Mouse (Mus musculus) heart, postnatal 36 days (tissue): Measurements from ENCODE around the gene Bend6. TPM values are rescaled to one million over a fixed set of nuclear protein-coding genes. Genes with fewer than 3 reads are reported as not detected.

Experiments
- DNase-seq, 2 experiments: peaks; one replicate each; pipeline ENCODE4 v3.0.0; 2021 to 2022
- intact Hi-C: fragments of 180-260 bp; cut with DNase I; formaldehyde crosslinking; loops from one replicate; pipeline ENCODE4 v1.15.1; 2025
- total RNA-seq, 2 experiments: library from RNA; stranded (reverse); gene quantifications; 2 replicates each; pipeline ENCODE4 v1.2.3; 2021

Bend6 gene
- 1 to 10 TPM; 2.1 to 2.2 TPM for total RNA-seq

- DNase-seq, result peak; percentile 73 to 81
- intact Hi-C loops, result loop anchor here (2.0 to 10.0 kb wide), 3 partner anchors 15 to 233 kb away; no protein-coding TSS in a partner anchor
Observed at GRCm38 (mm10) chr1:33907421-33908190, at the start of gene Bend6. TSS of gene Bend6 (minus strand) at chr1:33907816.

DNA sequence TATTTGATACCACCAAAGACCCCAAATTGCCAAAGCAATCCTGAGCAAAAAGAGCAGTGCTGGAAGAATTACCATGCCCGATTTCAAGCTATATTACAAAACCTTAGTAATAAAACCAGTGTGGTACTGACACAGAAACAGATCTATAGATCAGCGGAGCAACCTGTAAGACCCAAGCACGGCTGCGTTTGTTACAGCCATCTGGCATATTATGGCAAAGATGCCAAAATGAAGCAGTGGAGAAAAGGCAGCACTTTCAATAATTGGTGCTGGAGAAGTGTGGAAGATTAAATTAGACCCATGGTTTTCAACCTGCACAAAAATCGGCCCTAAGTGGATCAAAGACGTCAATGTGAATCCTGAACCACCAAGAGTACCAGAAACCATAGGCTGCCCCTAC is 48.0 kb upstream of the Bend6 start:
- no peak for DNase-seq
- intact Hi-C loops, result no loop called here

- no peak for DNase-seq
- intact Hi-C loops, result loop anchor here (5.0 kb wide), 1 partner anchor 41 kb away; the partner anchor contains the start of genes Bend6 and Dst
Observed at GRCm38 (mm10) chr1:33948511-33948910, 40.9 kb upstream of the Bend6 start.

GRCm38 (mm10) chr1:33947838-33948237 is 40.2 kb upstream of the Bend6 start:
- intact Hi-C loops, result loop anchor here (5.0 kb wide), 1 partner anchor 41 kb away; the partner anchor contains the start of genes Bend6 and Dst
- DNase-seq, result no peak

DNA sequence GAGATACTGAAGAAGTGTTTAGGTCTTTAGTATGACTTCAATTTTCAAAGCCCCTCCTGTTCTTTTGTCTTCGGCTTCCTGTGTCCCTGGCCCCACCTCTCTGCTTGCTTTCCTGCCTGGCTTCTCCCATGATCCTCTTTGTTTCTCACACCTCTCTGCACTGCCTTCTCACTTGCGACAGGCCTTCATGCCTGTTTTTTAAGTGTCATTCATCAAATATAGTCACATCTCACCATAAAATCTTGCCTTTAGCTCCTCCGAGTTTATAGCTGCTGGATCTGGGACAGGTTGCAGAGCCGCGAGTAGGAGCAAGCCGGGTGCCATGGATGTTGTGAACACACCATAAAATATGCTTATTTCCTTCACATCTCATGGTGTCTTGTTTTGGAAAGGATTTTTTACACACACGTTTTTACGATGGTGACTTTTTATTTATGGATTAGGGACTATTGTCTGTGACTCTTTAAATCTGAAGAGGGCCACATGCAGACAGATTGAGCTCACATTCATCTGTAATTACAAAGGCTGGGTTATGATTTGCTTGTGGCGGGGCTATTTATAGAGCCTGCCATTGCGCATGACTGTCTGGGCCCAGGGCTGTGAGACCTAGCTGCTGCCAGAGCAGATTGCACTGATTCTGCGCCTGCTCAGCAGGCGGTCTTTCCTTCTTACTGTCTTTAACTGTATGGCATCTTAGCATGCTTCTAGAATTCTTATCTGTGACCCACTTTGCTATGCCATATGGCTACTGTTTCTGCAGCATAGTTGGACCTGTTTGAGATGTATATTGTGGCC is 39.2 kb upstream of the Bend6 start:
- peak; percentile 27 to 36 for DNase-seq
- intact Hi-C loops, result loop anchor here (5.0 kb wide), 1 partner anchor 39 kb away; the partner anchor contains the start of genes Bend6 and Dst

DNA sequence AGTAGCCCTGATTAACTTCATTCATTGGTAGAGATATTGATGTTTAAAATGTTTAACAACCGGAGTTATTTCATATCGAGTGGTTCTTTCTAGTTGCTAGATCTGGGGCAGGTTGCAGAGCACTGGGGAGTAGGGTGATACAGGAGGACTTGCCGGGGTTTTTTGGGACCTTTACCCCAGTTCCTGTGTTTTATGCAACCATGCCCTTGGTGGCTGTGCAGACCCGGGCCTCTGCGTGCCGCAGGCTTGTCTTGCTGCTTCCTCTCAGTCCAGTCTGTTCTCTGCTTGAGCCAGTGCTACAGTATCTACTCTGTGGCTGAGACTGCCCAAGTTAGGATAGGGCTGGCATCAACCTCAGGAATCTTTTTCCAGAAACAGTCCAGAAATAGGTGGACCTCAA is 38.1 kb upstream of the Bend6 start:
- intact Hi-C loops, result loop anchor here (5.0 kb wide), 1 partner anchor 38 kb away; the partner anchor contains the start of genes Bend6 and Dst
- no peak for DNase-seq

DNA sequence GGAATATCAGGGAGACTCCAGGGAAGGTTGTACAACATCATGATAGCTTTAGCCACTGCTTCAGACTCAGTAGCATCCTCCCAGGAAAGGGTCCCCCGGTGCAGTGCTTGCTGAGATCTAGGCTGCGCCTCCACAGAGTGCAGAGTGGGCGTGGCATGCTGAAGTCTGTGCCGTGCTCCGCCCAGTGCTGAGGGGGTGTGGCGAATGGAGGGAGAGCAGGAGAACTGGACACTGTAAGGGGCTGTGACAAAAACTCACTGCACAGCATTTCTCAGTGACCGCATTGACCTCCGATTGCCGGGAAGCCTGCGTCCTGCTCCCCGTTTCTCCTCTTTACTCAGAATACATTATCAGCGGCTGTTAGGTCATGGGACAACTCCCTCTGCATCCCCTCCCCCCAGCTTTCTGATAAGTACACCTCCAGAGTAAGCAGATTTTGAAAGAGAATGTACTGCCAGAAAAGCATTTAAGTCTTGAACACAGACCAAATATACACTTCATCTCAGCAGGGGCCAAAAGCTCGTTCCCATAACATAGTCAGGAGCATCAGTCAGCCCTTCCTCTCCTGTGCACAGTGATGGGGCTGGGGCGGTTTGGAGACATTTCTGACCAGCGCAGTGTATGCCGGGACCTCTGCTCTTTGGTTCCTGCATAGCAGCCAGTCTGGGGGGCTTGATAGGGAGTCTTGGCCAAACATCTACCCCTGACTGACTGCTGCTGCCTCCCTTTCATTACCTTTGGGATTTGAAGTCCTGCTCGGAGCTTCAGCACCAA is 37.5 kb upstream of the Bend6 start:
- peak; percentile 56 to 67 for DNase-seq
- intact Hi-C loops, result loop anchor here (5.0 kb wide), 1 partner anchor 38 kb away; the partner anchor contains the start of genes Bend6 and Dst

DNA sequence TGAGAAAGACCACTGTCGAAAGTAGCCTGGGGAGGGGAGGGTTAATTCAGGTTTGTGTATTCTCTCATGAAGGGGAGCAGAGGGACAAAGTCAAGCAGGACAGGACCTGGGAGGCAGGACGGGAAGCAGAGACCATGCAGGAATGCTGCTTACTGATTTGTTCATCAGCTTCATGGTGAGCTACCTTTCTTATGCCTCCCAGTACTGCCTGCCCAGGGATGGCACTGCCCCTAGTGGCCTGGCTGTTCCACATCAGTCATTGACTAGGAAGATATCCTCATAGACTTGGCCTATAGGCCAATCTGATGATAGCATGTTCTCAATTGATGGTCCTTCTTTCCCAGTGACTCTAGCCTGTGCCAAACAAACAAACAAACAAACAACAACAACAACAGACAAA is 36.3 kb upstream of the Bend6 start:
- intact Hi-C loops, result no loop called here
- DNase-seq, result no peak

- intact Hi-C loops, result no loop called here
- no peak for DNase-seq
Observed at GRCm38 (mm10) chr1:33942638-33943037, 35.0 kb upstream of the Bend6 start.

GRCm38 (mm10) chr1:33940364-33940928 is 32.8 kb upstream of the Bend6 start:
- DNase-seq, result no peak
- intact Hi-C loops, result no loop called here

DNA sequence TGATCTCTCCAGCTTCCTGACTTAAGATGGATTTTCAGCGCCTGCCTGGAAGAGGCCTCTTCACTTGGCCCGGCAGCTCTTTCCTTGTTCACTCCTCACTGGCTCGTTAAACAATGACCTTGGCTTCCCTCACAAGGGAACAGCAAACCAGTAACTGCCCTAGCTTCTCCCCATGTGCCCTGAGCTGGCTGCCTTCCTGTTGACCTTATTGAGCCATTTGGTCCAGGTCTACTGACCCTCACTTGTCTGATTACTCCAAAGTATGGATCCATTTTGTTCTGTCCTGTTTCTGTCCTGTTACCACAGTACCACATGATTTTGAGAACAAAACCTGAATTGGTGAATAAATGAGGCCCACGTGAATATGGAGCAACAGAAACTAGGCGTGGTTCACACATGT is 32.2 kb upstream of the Bend6 start:
- intact Hi-C loops, result no loop called here
- no peak for DNase-seq

DNA sequence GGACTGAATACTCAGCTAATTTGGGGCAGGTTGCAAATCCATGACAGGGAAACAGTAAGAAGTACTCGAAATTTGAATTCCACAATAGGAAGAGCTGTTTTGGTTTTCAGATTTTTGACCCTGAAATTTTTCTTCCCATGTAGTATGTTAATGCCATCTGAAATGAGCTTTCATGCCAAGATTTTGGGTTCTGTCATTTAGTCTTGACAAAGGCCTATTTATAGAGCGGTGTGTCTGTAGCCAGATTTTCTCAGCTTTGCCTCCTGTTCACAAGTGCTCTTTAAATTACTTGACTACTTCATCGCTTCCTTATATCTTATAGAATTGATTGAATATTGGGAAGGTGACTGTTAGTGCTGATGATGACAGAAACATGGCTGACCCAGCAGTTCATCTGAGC is 28.3 kb upstream of the Bend6 start:
- intact Hi-C loops, result no loop called here
- DNase-seq, result no peak

- no peak for DNase-seq
- intact Hi-C loops, result no loop called here
Observed at GRCm38 (mm10) chr1:33932845-33933499, 25.4 kb upstream of the Bend6 start.

- intact Hi-C loops, result no loop called here
- no peak for DNase-seq
Observed at GRCm38 (mm10) chr1:33932196-33932595, 24.6 kb upstream of the Bend6 start.

- intact Hi-C loops, result no loop called here
Observed at GRCm38 (mm10) chr1:33931791-33932190, 24.2 kb upstream of the Bend6 start.

DNA sequence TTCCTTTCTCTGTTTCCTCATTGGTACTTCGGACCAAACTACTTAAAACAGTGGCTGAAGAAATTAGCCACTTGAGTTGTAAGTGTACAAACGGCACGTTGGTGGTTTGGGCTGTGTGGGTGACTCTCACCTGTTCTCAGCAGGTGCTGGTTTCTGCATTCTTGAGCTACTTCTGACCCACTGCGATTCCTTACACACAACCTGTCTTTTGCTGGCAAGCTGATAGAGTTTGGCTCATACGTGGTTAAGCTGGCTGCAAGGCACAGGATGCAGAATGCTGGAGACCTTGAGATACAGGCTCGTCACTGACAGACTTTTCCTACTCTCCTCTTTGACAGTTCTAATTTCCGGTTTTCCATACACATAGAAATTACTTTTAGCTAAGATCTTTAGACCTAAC is 19.9 kb upstream of the Bend6 start:
- intact Hi-C loops, result no loop called here
- no peak for DNase-seq

More at GRCm38 (mm10) chr1:33931791-33932190, 24.2 kb upstream of the Bend6 start:
- no peak for DNase-seq

GRCm38 (mm10) chr1:33925283-33925682 is 17.7 kb upstream of the Bend6 start:
- no peak for DNase-seq
- intact Hi-C loops, result no loop called here

- intact Hi-C loops, result no loop called here
- no peak for DNase-seq
Observed at GRCm38 (mm10) chr1:33922975-33923374, 15.4 kb upstream of the Bend6 start.

GRCm38 (mm10) chr1:33916554-33916953 is 8.9 kb upstream of the Bend6 start:
- no peak for DNase-seq
- intact Hi-C loops, result no loop called here

GRCm38 (mm10) chr1:33911589-33911988 is 4.0 kb upstream of the Bend6 start:
- intact Hi-C loops, result no loop called here
- no peak for DNase-seq
